Mouse (Mus musculus): ENCODE data around the gene Cers3.

The Cers3 gene

DNA sequence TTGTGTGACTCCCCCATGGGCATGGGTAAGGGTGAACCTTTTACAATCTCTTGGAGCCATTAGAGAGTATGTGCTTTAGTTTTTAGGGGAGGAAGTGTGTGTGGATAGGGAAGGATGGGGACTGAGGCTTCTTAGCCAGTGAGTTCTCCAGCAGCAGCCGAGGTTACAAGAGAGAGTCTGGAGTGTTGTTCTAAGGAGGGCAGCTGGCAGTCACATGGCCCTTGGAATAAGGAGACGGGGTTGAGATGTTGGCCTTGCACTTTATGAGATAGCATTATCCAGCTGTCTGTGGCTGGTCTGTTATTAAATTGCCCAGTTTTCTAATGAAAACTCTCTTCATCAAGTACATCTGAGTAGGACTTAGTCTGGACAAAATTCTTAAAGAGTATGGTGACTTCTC lies 100.5 kb downstream of the Cers3 start:
- DNase-seq: no peak

DNA sequence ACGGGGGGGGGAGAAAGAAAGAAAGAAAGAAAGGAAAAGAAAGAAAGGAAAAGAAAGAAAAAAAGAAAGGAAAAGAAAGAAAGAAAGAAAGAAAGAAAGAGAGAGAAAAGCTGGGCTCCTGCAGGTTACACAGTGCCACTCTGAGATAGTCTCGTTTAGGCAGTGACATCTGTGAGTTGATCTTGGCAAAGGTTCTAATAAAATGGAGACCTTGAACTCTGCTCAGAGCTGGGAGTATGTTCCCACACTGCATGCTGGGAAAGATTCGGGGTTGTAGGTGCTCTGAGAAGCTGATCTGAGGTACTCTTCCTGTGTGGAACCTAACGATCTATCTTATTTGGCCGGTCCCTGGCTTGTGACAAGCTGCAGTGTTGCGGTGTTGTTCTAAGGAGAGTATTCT lies 103.3 kb downstream of the Cers3 start:
- DNase-seq: no peak

DNA sequence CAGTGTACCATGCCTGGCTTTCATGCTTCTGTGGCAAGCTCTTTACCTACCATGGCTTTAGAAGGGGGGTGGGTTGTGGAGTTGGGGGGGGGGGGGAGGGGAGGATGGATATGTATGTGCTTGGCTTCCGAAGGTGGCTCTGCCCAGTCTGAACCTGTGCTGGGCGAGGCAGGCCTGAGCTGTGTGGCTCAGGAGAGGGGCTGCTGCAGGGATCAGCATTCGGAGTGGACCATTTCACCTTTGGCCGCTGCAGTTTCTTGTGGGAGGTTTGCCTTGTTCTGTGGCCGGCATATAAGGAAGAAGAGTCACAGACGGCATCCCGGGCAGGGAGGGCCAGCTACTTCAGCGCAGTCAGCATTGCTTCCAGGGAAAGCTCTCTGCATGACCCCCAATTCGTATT lies 104.0 kb downstream of the Cers3 start:
- no peak for DNase-seq

DNA sequence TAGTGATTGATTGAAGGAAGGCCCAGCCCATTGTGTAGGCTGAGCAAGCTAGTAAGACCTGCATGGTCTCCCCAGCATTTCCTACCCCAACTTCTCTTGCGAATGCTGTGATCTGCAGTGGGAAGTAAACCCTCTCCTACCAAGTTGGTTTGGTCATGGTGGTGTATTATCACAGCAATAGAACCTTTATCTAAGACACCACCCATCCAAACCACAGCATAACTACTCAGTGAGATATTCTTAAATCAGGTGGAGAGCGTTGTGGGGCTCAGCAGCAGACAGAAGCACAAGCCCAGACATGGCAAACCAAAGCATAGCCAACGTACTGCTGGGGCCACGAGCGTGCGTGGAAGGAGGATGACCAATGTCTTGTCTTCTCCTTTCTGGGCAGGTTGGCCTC lies 106.0 kb downstream of the Cers3 start:
- DNase-seq: no peak

DNA sequence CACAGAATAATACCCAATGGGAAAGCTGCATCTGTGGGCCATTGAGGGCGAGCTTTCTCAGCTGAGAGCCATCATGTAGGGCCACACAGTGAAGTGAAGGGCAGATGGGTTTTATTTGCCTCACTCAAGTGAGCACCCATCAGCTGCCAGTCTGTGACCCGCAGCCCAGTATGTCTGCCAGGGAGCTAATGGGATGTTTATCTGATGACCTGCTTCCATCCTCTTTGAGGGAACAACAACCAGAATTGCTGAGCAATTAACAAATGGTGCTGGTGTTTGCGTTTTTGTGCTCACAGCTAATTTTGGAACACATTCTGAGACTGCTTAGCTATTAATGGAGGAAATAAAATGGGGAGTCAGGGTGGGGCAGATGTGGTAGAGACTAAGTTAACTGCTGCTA lies 108.9 kb downstream of the Cers3 start:
- DNase-seq: no peak

DNA sequence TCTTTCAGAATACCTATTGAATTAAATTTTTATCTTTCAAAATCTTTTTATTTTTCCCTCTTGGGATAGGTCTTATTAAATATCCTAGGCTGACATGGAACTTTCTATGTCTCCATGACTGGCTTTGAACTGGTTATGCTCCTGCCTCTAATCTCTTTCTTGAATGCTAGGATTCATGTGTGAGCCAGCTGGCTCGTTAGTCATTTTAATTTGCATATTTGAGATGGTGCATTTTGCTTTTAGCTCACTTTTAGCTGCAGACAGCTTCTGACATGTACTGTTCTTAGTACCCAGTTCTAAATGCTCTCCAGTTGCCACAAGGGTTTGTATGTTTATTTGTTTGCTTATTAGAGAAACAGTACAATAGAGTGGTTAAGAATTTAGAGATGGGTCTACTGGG lies 114.3 kb downstream of the Cers3 start:
- DNase-seq: no peak

DNA sequence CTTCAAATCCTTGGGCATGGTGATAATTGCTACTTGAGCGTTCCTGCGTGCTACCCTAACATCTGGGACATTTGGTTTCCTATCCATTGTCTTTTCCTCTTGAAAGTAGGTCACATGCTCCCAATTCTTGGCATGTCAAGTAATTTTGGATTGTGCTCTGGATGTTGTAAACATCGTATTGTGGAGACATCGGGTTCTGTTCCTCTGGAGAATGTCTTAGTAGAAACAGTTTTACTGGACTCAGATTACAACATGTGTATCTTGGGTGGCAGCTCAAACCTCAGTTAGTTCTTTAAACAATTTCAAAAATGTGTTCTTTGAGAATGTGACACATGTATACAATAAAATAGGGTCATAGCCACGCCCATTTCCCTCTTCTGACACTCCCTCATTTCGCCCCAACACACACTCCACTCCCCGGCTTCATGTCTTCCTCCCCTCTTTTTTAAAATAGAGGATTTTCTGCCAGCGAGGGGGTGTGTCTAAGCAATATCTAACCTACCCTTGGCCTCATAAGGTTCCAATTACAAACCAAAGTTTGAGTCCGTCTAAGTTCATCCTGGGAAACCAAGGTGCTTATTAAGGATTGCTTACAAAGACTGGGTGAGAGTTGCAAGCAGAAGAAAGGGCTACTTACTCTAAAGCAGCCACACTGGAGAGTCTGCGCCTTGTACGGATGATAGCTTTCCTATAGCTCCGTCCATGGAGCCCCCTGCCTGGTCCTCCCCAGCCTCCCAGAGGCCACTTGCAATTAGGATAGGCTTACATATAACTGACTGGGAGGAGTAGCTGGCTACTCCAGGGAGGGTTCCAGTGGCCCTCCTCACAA lies 115.2 kb downstream of the Cers3 start:
- no peak for DNase-seq

DNA sequence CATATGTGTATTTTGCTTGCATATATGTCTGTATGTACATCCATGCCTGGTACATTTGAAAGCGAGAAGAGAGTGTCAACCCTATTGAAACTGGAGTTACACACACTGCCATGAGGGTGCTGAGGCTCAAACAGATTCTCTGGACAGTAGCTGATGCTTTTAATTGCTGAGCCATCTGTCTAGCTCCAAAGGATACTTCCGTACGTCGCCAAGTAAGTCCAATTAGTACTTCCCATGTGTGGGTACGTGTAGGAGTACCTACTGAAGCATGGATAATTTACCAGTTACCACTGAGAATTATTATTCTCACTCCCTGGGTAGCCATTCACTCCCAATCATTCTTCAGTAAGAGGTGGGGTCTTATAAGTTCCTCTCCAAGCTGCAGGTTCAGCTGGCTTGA lies 115.9 kb downstream of the Cers3 start:
- DNase-seq: no peak

DNA sequence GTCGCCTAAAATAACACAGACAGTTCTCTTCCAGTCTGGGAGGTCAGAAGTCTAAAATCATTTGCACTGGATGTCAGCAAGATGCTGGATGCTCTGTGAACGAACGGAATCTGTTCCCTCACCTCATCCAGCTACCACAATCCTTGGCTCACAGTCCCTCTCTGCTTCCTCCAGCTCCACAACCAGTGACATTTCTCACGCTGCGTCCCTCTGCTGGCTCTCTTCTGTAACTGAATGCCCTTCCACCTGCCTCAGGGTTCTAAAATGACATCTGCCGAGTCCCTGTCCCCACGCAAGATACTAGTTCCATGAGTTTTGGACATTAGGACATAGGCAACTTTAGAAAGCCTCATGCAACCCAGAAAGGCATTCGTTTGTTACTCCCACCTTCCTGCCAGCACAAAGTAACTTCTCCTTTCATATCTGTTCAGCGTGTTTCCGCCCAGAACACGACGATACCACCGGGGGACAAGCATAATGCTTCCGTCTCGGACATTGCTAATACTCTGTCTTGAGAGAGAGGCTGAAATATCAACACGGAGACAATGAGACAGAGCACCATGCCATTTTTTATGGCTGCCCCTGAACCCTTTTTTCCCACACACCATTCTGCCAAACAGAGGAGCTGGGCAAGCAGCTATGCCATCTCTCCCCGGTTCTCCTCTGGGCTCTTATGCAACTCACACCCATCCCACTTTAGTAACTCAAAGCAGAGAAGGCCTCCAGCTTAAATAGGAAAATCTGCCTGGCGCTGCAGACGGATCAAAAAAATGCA lies 123.8 kb downstream of the Cers3 start:
- DNase-seq: no peak

DNA sequence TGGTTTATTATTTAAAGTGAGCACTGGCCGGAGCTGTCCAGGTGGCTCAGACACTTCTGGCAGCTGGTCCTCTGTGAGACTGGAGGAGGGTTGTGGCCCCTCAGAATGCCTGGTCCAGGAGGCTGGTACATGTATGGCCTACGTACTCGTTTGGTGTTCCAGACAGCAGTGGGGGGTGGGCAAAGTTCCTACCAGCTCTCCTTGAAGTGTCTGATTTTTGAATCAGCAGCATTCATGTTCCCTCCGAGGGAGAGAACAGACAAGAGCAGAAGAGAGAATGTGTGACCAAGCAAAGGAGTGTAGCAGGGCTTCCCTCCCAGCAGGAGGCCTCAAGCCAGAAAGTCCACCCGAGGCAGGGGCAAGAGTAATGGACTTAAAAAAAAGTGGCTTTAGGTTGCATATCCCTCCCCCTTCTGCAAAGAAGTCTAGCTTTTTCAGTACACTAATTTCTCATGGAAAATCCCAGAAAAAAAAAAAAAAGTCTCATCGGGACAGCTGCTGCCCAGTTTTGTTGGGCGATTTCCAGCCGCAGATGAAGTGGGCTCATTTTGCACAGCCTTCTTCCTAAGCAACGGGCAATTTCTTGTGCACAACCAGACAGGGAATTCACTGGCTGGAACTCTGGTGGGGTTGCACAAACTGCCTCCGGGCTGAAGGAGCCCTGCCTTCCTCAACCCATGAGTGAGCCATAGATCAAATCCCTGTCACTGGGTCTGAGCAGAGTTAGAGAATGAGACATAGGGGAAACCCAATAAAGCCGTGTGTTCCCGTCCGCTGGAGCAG lies 124.6 kb downstream of the Cers3 start:
- peak; percentile 12 for DNase-seq

DNA sequence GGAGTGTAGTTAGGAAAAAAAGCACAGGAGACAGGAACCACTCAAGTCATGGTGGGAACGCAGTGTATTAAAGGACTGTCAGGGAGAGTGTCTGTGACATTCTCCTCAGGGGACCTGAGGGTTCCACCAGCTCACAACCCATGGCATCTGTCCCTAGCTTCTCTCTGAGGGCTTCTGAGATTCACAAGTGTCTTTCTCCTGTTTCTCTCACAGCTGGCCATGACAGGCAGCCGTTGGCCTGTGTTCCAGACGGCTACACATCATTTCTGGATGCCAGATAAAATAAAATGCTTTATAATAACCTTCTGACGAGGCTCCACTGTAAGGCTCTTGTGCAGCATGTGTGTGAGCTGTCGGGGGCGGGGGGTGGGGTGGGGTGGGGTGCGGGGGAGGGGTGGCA lies 128.2 kb downstream of the Cers3 start:
- DNase-seq: no peak

DNA sequence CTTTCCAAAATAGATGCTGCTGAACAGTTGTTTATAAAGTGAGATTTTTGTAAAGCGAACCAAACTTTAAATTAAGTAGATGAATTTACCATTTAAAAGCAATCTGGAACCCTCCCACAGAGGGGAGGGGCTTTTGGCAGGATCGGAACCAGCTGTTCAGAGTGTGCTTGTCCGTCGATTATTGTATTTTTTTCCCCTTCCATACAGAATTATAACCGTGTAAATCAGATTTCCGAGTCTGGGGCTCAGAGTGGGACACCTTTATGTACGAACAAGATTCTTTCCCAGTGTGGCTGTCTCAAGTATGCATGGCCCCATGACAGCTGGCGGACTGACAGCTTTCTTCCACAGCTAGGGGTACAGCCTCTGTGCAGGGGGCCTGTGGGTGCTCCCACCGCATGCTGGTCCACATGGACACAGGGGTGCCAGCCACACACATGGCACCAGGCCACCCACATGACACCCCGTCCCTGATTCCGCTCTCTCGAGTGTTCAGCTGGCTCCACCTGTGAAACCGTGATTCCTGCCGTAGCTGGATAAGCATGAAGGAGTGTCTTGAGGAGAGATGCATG lies 128.7 kb downstream of the Cers3 start:
- no peak for DNase-seq

DNA sequence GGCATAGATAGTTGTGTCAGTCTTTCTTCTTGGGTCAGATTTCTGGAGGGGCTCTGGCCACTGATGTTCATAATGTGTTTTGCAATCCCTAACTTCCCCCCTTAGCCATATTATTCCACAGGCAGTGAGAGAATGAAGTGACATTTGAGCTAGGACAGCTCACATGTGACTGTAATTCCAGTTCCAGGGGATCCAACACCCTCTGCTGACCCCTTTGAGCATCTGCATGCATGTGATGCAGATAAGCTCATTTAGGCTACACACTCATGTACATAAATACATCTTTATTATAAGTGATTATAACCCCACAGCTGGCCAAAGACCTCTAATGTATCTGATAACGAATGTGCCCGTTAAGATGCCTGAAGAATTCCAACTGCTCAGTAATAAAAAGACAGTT lies 129.9 kb downstream of the Cers3 start:
- DNase-seq: no peak

Data from cerebellum, adult 9-11 months (tissue).